Mouse (Mus musculus): ENCODE measurements around the gene Gm10663. TPM values are rescaled to one million over a fixed set of nuclear protein-coding genes. Genes with fewer than 3 reads are reported as not detected.
A peak's percentile ranks its signal among the peaks of the same experiment; 100 is the strongest.

Gene Gm10663
- not detected in 2 replicates for polyA plus RNA-seq (2012; ENCODE audit: insufficient read depth, low replicate concordance)

DNA sequence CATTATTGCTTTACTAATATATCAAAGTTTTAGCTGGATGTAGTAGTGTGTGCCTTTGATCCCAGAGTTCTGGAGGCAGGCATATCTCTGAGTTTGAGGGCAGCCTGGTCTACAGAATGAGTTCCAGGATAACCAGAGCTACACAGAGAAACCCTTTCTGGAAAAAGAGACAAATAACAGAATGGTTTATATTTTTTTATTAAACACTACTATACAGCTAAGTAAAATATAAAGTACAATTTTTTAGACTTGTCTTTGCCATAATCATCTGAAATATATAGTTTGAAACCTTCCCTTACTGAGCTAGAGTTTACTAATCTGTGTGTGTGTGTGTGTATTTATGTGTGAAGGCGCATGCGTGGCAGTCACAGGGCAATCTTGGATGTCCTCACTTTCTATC is at the start of gene Gm10663:
Gm10663 (plus strand) TSS at position 301 of the 400 bp plus-strand sequence.
- Histone ChIP-seq H3K27me3 (replicated peaks) (no peaks in the 10 kb centered on the region), H3K9me3 (peaks cover 8% of the 10 kb centered on the region), H3K4me1 (no peaks in the 10 kb centered on the region), H3K36me3 (replicated peaks; ENCODE audit: low read length) (no peaks in the 10 kb centered on the region), H3K4me3 (replicated peaks) (no peak within 1 kb of the TSS)
- no peak for TF ChIP-seq GATA1 (IDR thresholded peaks at IDR 0.05; ENCODE audit: borderline replicate concordance, low read length)

GRCm38 (mm10) chr8:65028959-65029686 is 45.7 kb upstream of the Gm10663 start:
- TF ChIP-seq GATA1 (IDR thresholded peaks at IDR 0.05; ENCODE audit: borderline replicate concordance, low read length) (no peak), FLI1 (IDR thresholded peaks at IDR 0.05; ENCODE audit: low read length) (no peak)
- H3K27me3 ChIP-seq (replicated peaks), result peaks cover 2% of the 10 kb centered on the region
- 0 out of 2 replicates have a peak, but pooled peaks cover 4% of the 10 kb centered on the region for H3K9me3 ChIP-seq
- no peaks in the 10 kb centered on the region for H3K4me1 ChIP-seq
- H3K4me3 ChIP-seq (replicated peaks), result no peak overlapping the region
- no peaks in the 10 kb centered on the region for H3K36me3 ChIP-seq (replicated peaks; ENCODE audit: low read length)

DNA sequence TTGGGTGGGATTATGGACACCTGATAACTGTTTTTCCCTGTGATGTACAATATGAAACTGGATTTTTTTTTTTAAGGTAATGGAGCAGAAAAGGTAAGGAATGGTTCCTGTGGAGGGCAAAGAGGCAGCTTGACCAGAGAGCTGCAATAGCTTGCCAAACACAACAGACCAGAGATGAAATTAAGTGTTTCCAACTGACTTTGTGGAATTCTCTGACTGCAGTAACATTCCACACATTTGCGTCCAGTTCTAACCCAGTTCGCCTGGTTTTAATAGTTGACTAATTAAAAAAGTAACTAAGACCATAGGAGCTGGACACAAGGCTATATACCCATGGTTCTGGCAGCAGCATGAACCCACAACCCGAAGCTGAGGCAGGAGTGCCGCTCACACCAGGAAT is 45.1 kb upstream of the Gm10663 start:
- Histone ChIP-seq H3K9me3 (0 out of 2 replicates have a peak, but pooled peaks cover 4% of the 10 kb centered on the region), H3K4me3 (replicated peaks) (no peak overlapping the region), H3K36me3 (replicated peaks; ENCODE audit: low read length) (no peaks in the 10 kb centered on the region), H3K27me3 (replicated peaks) (peaks cover 2% of the 10 kb centered on the region), H3K4me1 (no peaks in the 10 kb centered on the region)
- TF ChIP-seq FLI1 (IDR thresholded peaks at IDR 0.05; ENCODE audit: low read length) (no peak), GATA1 (IDR thresholded peaks at IDR 0.05; ENCODE audit: borderline replicate concordance, low read length) (no peak)

GRCm38 (mm10) chr8:65030735-65031485 is 43.9 kb upstream of the Gm10663 start:
- Histone ChIP-seq H3K4me3 (replicated peaks) (no peak overlapping the region), H3K9me3 (no peaks in the 10 kb centered on the region), H3K4me1 (no peaks in the 10 kb centered on the region), H3K36me3 (replicated peaks; ENCODE audit: low read length) (no peaks in the 10 kb centered on the region), H3K27me3 (replicated peaks) (peaks cover 7% of the 10 kb centered on the region)
- TF ChIP-seq FLI1 (IDR thresholded peaks at IDR 0.05; ENCODE audit: low read length) (no peak), GATA1 (IDR thresholded peaks at IDR 0.05; ENCODE audit: borderline replicate concordance, low read length) (no peak)

DNA sequence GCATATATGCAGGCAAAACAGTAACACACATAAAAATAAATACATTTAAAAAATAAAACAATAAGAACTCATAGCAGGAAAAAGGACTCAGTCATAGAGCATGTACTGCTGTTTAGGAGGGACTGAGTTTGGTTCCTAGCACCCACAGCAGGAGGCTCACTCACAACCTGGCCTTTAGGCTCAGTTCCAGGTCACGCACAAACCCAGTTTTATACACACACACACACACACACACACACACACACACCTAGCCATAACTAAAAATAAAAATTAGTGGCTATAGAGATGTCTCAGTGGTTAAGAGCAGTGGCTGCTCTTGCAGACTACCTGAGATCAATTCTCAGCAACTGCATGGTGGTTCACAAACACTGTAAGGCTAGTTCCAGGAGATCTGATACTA is 42.7 kb upstream of the Gm10663 start:
- Histone ChIP-seq H3K4me3 (replicated peaks) (no peak overlapping the region), H3K9me3 (no peaks in the 10 kb centered on the region), H3K36me3 (replicated peaks; ENCODE audit: low read length) (no peaks in the 10 kb centered on the region), H3K27me3 (replicated peaks) (peaks cover 10% of the 10 kb centered on the region), H3K4me1 (peaks cover under 1% of the 10 kb centered on the region; the same call in 1 of the 2 replicates)
- no peak for TF ChIP-seq FLI1 (IDR thresholded peaks at IDR 0.05; ENCODE audit: low read length)
- no peak for TF ChIP-seq GATA1 (IDR thresholded peaks at IDR 0.05; ENCODE audit: borderline replicate concordance, low read length)

DNA sequence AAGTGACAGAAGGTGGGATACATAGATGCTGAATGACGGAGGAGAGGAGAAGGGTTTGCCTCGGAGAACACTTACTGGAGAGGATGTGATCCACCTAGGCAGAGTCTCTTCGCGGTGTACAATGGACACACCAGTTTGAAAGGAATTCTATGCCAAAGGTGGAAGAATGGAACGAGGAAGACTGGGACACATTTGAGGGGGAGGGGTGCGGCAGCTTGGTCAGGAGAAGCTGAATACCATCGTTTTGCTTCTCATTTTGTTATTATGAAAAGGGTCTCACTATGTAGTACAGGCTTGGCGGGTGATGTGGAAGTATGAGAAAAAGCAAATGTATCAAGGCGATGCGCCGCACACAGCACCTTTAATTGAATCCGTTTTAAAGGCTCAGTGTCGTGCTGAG is 41.8 kb upstream of the Gm10663 start:
- H3K9me3 ChIP-seq, result no peaks in the 10 kb centered on the region
- H3K4me1 ChIP-seq, result peaks cover 3% of the 10 kb centered on the region; the same call in 1 of the 2 replicates
- no peaks in the 10 kb centered on the region for H3K36me3 ChIP-seq (replicated peaks; ENCODE audit: low read length)
- TF ChIP-seq GATA1 (IDR thresholded peaks at IDR 0.05; ENCODE audit: borderline replicate concordance, low read length), result no peak
- no peak for TF ChIP-seq FLI1 (IDR thresholded peaks at IDR 0.05; ENCODE audit: low read length)
- H3K4me3 ChIP-seq (replicated peaks), result no peak overlapping the region
- H3K27me3 ChIP-seq (replicated peaks), result peaks cover 13% of the 10 kb centered on the region

- H3K27me3 ChIP-seq (replicated peaks), result peaks cover 13% of the 10 kb centered on the region
- no peaks in the 10 kb centered on the region for H3K36me3 ChIP-seq (replicated peaks; ENCODE audit: low read length)
- no peak for TF ChIP-seq GATA1 (IDR thresholded peaks at IDR 0.05; ENCODE audit: borderline replicate concordance, low read length)
- TF ChIP-seq FLI1 (IDR thresholded peaks at IDR 0.05; ENCODE audit: low read length), result no peak
Measured at GRCm38 (mm10) chr8:65034136-65034535, 40.7 kb upstream of the Gm10663 start.

GRCm38 (mm10) chr8:65037117-65037533 is 37.7 kb upstream of the Gm10663 start, which contains the start of gene Apela:
TSS of gene Apela (minus strand) at chr8:65037336.
- H3K9me3 ChIP-seq, result peaks cover 7% of the 10 kb centered on the region
- peaks cover 13% of the 10 kb centered on the region for H3K27me3 ChIP-seq (replicated peaks)
- peaks cover 3% of the 10 kb centered on the region; the same call in 1 of the 2 replicates for H3K4me1 ChIP-seq
- peak within 1 kb of the TSS; percentile 33 for H3K4me3 ChIP-seq (replicated peaks)
- H3K36me3 ChIP-seq (replicated peaks; ENCODE audit: low read length), result no peaks in the 10 kb centered on the region
- TF ChIP-seq GATA1 (IDR thresholded peaks at IDR 0.05; ENCODE audit: borderline replicate concordance, low read length), result no peak
- TF ChIP-seq FLI1 (IDR thresholded peaks at IDR 0.05; ENCODE audit: low read length), result no peak

More at GRCm38 (mm10) chr8:65034136-65034535, 40.7 kb upstream of the Gm10663 start:
- Histone ChIP-seq H3K4me1 (peaks cover 3% of the 10 kb centered on the region; the same call in 1 of the 2 replicates), H3K9me3 (no peaks in the 10 kb centered on the region), H3K4me3 (replicated peaks) (no peak overlapping the region)

GRCm38 (mm10) chr8:65046565-65046964 is 28.3 kb upstream of the Gm10663 start:
- no peak for TF ChIP-seq FLI1 (IDR thresholded peaks at IDR 0.05; ENCODE audit: low read length)
- no peak for TF ChIP-seq GATA1 (IDR thresholded peaks at IDR 0.05; ENCODE audit: borderline replicate concordance, low read length)
- Histone ChIP-seq H3K36me3 (replicated peaks; ENCODE audit: low read length) (no peaks in the 10 kb centered on the region), H3K27me3 (replicated peaks) (no peaks in the 10 kb centered on the region), H3K4me1 (no peaks in the 10 kb centered on the region), H3K9me3 (peaks cover 8% of the 10 kb centered on the region; the same call in 1 of the 2 replicates), H3K4me3 (replicated peaks) (no peak overlapping the region)

- Histone ChIP-seq H3K9me3 (peaks cover 8% of the 10 kb centered on the region; the same call in 1 of the 2 replicates), H3K36me3 (replicated peaks; ENCODE audit: low read length) (no peaks in the 10 kb centered on the region), H3K4me1 (no peaks in the 10 kb centered on the region), H3K27me3 (replicated peaks) (no peaks in the 10 kb centered on the region), H3K4me3 (replicated peaks) (no peak overlapping the region)
- TF ChIP-seq FLI1 (IDR thresholded peaks at IDR 0.05; ENCODE audit: low read length) (no peak), GATA1 (IDR thresholded peaks at IDR 0.05; ENCODE audit: borderline replicate concordance, low read length) (no peak)
Measured at GRCm38 (mm10) chr8:65047193-65047592, 27.6 kb upstream of the Gm10663 start.

Data from megakaryocyte, embryonic 14.5 days (primary cell).